Mouse (Mus musculus): Measurements from ENCODE around the gene Cfap69. TPM values are rescaled to one million over a fixed set of nuclear protein-coding genes. Genes with fewer than 3 reads are reported as not detected.

Gene Cfap69
- polyA plus RNA-seq, 1 experiment from 2014 or later, result 11.7 TPM

DNA sequence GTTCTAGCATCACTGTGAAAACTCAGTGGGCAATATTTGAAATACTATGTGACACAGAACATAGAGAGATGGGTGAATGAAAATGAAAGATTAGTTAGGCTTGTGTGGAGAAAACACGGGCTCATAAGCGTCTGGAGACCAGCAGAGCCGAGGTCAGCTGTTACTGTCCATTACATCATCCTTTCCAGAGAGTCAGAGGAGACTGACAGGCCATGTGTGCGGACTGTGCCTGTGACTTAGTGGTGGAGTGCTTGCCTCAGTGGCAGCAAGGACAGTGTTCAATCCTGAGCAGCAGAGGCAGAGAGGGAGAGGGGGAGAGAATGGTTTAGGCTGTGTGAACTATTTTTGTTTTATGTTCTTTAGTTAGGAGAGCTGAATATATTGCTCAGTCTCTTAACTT is 45.7 kb downstream of the Cfap69 start:
- H3K4me1 ChIP-seq (replicated peaks; ENCODE audit: control insufficient read depth, insufficient read depth, low read length), result no peaks in the 10 kb centered on the region
- H3K9me3 ChIP-seq (ENCODE audit: control insufficient read depth, low read length), result no peaks in the 10 kb centered on the region
- no peaks in the 10 kb centered on the region for H3K36me3 ChIP-seq (replicated peaks; ENCODE audit: control insufficient read depth, insufficient read depth)
- DNase-seq (ENCODE audit: low spot score), result no peak
- H3K4me3 ChIP-seq (replicated peaks; ENCODE audit: low read length), result no peak overlapping the region
- H3K9ac ChIP-seq, result no peak overlapping the region
- H3K27me3 ChIP-seq (ENCODE audit: control insufficient read depth, insufficient read depth, low read length), result no peaks in the 10 kb centered on the region
- H3K27ac ChIP-seq, result no peak overlapping the region
- 77% methylated on average over 4 of the region's 4 CpGs for WGBS
- ATAC-seq (ENCODE audit: low FRiP score), result no peak
- no peak overlapping the region for H3K4me2 ChIP-seq (replicated peaks)

DNA sequence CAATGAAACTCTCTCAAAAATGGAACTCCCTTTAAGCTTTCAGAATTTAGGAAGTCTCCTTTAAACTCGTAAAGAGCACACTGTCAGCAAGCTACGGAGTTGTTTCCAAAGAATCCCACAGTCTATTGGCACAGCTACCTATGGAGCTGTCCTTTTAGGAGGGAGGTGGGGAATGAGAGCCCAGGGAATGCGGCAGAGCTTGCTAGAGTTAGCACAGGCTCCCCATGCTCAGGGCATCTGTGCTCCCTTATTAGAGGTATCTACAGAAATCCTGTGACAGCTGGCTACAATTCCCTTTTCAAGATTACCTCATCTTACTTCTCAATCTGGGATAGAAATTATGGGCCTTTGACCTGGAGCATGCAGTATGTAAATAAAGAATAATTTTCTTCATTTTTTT is 53.5 kb downstream of the Cfap69 start:
- no peak overlapping the region for H3K9ac ChIP-seq
- H3K27ac ChIP-seq, result no peak overlapping the region
- H3K27me3 ChIP-seq (ENCODE audit: control insufficient read depth, insufficient read depth, low read length), result no peaks in the 10 kb centered on the region
- H3K4me1 ChIP-seq (replicated peaks; ENCODE audit: control insufficient read depth, insufficient read depth, low read length), result no peaks in the 10 kb centered on the region
- H3K9me3 ChIP-seq (ENCODE audit: control insufficient read depth, low read length), result no peaks in the 10 kb centered on the region
- H3K4me3 ChIP-seq (replicated peaks; ENCODE audit: low read length), result no peak overlapping the region
- ATAC-seq (ENCODE audit: low FRiP score) (no peak), DNase-seq (ENCODE audit: low spot score) (no peak)
- no peak overlapping the region for H3K4me2 ChIP-seq (replicated peaks)
- WGBS, result 62% methylated on average over 3 of the region's 3 CpGs
- H3K36me3 ChIP-seq (replicated peaks; ENCODE audit: control insufficient read depth, insufficient read depth), result no peaks in the 10 kb centered on the region

- Histone ChIP-seq H3K9ac (no peak overlapping the region), H3K36me3 (replicated peaks; ENCODE audit: control insufficient read depth, insufficient read depth) (no peaks in the 10 kb centered on the region), H3K4me1 (replicated peaks; ENCODE audit: control insufficient read depth, insufficient read depth, low read length) (no peaks in the 10 kb centered on the region), H3K9me3 (ENCODE audit: control insufficient read depth, low read length) (no peaks in the 10 kb centered on the region), H3K4me2 (replicated peaks) (no peak overlapping the region), H3K27me3 (ENCODE audit: control insufficient read depth, insufficient read depth, low read length) (no peaks in the 10 kb centered on the region), H3K4me3 (replicated peaks; ENCODE audit: low read length) (no peak overlapping the region), H3K27ac (no peak overlapping the region)
- DNase-seq (ENCODE audit: low spot score), result no peak
- ATAC-seq (ENCODE audit: low FRiP score), result no peak
- 90% methylated on average over 3 of the region's 3 CpGs for WGBS
Observed at GRCm38 (mm10) chr5:5587686-5588085, 76.4 kb downstream of the Cfap69 start.

DNA sequence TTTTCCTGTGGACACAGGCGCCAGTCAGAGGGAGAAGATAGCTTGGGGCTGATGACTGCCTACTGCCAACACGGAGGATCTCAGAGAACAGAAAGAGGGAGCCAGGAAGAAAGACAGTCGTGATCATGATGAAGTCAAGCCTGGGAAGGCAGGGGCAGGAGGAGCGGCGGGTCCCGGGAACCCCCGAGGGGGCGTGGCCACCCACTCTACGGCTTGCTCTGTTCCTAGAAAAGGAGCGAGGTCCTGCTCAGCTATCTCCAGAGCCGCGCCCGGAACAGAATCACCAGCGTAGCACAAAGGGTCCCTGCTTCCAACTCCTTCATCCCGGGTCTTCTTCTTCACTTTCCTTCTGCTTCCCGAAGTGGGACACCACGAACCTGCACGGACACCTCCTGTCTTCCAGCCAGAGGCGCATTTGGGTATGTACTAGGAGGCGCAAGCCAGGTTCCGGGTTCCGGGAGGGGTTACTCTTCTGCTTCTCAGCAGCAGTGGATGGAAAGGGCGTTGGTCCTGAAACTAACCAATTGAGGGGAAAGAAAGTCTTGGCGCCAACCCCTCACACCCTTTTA is 90.2 kb downstream of the Cfap69 start, which contains the start of gene Gm8773:
TSS of gene Gm8773 (plus strand) at position 51 of the 569 bp plus-strand sequence.
- 1% methylated on average over 24 of the region's 24 CpGs for WGBS
- ATAC-seq (ENCODE audit: low FRiP score), result peak; percentile 89
- Histone ChIP-seq H3K36me3 (replicated peaks; ENCODE audit: control insufficient read depth, insufficient read depth) (no peaks in the 10 kb centered on the region), H3K4me1 (replicated peaks; ENCODE audit: control insufficient read depth, insufficient read depth, low read length) (no peaks in the 10 kb centered on the region), H3K4me3 (replicated peaks; ENCODE audit: low read length) (peak within 1 kb of the TSS; percentile 50), H3K27ac (no peak within 1 kb of the TSS), H3K27me3 (ENCODE audit: control insufficient read depth, insufficient read depth, low read length) (no peaks in the 10 kb centered on the region), H3K9me3 (ENCODE audit: control insufficient read depth, low read length) (no peaks in the 10 kb centered on the region), H3K9ac (peak within 1 kb of the TSS; percentile 66), H3K4me2 (replicated peaks) (peak within 1 kb of the TSS; percentile 75)
- DNase-seq (ENCODE audit: low spot score), result peak; percentile 41

GRCm38 (mm10) chr5:5562435-5562834 is 101.6 kb downstream of the Cfap69 start:
- H3K27me3 ChIP-seq (ENCODE audit: control insufficient read depth, insufficient read depth, low read length), result no peaks in the 10 kb centered on the region
- ATAC-seq (ENCODE audit: low FRiP score), result no peak
- peaks cover 12% of the 10 kb centered on the region for H3K4me1 ChIP-seq (replicated peaks; ENCODE audit: control insufficient read depth, insufficient read depth, low read length)
- no peak overlapping the region for H3K9ac ChIP-seq
- no peak overlapping the region for H3K27ac ChIP-seq
- no peak overlapping the region for H3K4me3 ChIP-seq (replicated peaks; ENCODE audit: low read length)
- WGBS, result 84% methylated on average over 3 of the region's 3 CpGs
- no peaks in the 10 kb centered on the region for H3K36me3 ChIP-seq (replicated peaks; ENCODE audit: control insufficient read depth, insufficient read depth)
- no peak for DNase-seq (ENCODE audit: low spot score)
- no peak overlapping the region for H3K4me2 ChIP-seq (replicated peaks)
- H3K9me3 ChIP-seq (ENCODE audit: control insufficient read depth, low read length), result no peaks in the 10 kb centered on the region

DNA sequence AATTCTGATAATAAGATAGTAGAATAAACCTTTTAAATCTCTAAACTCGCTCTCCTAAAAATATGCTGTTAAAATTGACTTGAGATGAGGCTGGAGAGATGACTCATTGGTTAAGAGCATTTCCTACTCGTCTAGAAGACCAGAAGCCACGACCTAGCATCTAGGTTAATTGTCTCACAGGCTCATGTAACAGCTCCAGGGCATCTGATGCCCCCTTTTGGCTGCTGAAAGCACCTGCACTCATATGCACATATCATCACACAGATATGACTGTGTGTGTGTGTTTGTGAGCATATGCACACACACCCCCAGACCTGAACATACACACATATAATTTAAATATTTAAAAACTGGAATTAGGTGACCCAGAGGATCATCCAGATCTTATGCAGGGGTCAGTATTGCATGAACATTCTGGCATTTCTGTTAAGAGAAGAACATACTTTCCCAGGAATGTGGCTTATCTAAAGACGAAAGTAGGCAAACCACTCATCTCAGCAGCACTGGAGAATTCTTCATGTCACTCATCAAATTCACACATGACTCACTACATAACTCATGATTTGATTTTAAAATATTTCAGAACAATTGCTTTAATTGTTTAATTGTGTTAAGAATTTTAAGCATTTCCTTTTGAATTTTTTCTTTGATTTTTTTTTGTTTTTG is 102.9 kb downstream of the Cfap69 start:
- Histone ChIP-seq H3K9ac (no peak overlapping the region), H3K4me1 (replicated peaks; ENCODE audit: control insufficient read depth, insufficient read depth, low read length) (peaks cover 12% of the 10 kb centered on the region), H3K4me3 (replicated peaks; ENCODE audit: low read length) (no peak overlapping the region), H3K4me2 (replicated peaks) (no peak overlapping the region), H3K36me3 (replicated peaks; ENCODE audit: control insufficient read depth, insufficient read depth) (no peaks in the 10 kb centered on the region), H3K9me3 (ENCODE audit: control insufficient read depth, low read length) (no peaks in the 10 kb centered on the region), H3K27me3 (ENCODE audit: control insufficient read depth, insufficient read depth, low read length) (no peaks in the 10 kb centered on the region), H3K27ac (no peak overlapping the region)
- WGBS, result 76% methylated on average over 4 of the region's 4 CpGs
- no peak for DNase-seq (ENCODE audit: low spot score)
- no peak for ATAC-seq (ENCODE audit: low FRiP score)

DNA sequence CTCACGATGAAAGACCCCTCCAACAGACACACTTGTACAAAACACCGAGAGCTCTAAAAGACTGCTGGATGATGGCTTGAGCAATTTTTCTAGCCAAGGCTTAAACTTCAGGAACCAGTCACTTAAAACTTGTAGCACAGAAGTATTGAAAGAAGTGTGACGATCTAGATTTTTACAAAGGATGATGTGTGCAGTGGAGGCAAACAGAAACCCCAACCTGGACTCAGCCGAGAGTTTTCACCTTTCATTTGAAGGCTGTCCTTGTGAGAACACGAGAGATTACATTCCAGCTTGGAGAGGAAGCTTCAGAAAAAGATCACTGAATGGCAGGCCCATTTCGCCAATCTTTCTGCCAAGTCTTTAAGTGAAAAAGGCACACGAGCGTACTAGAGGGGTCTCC is 104.2 kb downstream of the Cfap69 start:
- peak; percentile 30 for DNase-seq (ENCODE audit: low spot score)
- peak overlapping the region; percentile 76 for H3K4me2 ChIP-seq (replicated peaks)
- H3K27me3 ChIP-seq (ENCODE audit: control insufficient read depth, insufficient read depth, low read length), result no peaks in the 10 kb centered on the region
- peaks cover 9% of the 10 kb centered on the region for H3K36me3 ChIP-seq (replicated peaks; ENCODE audit: control insufficient read depth, insufficient read depth)
- ATAC-seq (ENCODE audit: low FRiP score), result peak; percentile 76
- H3K9ac ChIP-seq, result peak overlapping the region; percentile 75
- peaks cover 12% of the 10 kb centered on the region for H3K4me1 ChIP-seq (replicated peaks; ENCODE audit: control insufficient read depth, insufficient read depth, low read length)
- peak overlapping the region; percentile 72 for H3K4me3 ChIP-seq (replicated peaks; ENCODE audit: low read length)
- H3K9me3 ChIP-seq (ENCODE audit: control insufficient read depth, low read length), result no peaks in the 10 kb centered on the region
- peak overlapping the region; percentile 67 for H3K27ac ChIP-seq
- 43% methylated on average over 8 of the region's 8 CpGs for WGBS

DNA sequence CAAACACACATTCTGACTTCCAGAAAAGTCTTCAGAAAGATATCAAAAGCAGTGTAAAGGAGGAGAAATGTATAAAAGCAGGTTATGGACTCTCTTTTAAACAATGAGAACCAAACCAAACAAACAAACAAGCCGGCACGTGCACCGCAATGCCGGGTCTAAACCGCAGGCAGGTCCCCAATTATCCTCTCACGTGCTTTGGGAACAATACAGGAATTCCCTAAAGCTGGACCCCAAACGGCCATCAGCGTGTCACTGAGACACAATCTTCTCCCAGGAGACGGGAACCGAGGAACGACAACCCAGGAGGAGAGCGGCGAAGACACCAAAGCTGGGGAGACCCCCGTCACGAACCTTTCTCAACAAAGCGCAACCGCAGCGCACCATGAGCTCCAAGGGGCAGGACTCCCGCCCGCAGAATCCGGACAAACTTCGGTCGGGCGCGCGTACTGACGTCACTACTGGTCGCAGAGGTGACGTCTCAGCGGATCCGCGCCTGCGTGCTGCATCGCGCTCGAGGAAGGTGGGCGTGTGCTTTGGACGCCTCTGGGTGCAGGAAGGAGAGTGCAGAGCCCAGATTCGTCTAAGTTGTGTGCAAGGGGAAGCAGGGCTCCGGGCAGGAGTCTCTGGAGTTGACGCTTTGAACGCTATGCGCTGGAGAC is 104.8 kb downstream of the Cfap69 start, which contains the start of gene Gtpbp10:
TSS of gene Gtpbp10 (minus strand) at position 460 of the 662 bp plus-strand sequence.
- Histone ChIP-seq H3K27me3 (ENCODE audit: control insufficient read depth, insufficient read depth, low read length) (no peaks in the 10 kb centered on the region), H3K27ac (peak within 1 kb of the TSS; percentile 67), H3K4me3 (replicated peaks; ENCODE audit: low read length) (peak within 1 kb of the TSS; percentile 72), H3K4me2 (replicated peaks) (peak within 1 kb of the TSS; percentile 76), H3K9ac (peak within 1 kb of the TSS; percentile 75), H3K4me1 (replicated peaks; ENCODE audit: control insufficient read depth, insufficient read depth, low read length) (peaks cover 12% of the 10 kb centered on the region), H3K9me3 (ENCODE audit: control insufficient read depth, low read length) (no peaks in the 10 kb centered on the region), H3K36me3 (replicated peaks; ENCODE audit: control insufficient read depth, insufficient read depth) (peaks cover 15% of the 10 kb centered on the region)
- DNase-seq (ENCODE audit: low spot score), result peak; percentile 97
- ATAC-seq (ENCODE audit: low FRiP score), result peak; percentile 99
- WGBS, result under 1% methylated on average over 43 of the region's 43 CpGs

GRCm38 (mm10) chr5:5551110-5551509 is 112.9 kb downstream of the Cfap69 start:
- Histone ChIP-seq H3K4me2 (replicated peaks) (no peak overlapping the region), H3K4me1 (replicated peaks; ENCODE audit: control insufficient read depth, insufficient read depth, low read length) (no peaks in the 10 kb centered on the region), H3K9me3 (ENCODE audit: control insufficient read depth, low read length) (no peaks in the 10 kb centered on the region), H3K4me3 (replicated peaks; ENCODE audit: low read length) (no peak overlapping the region), H3K27ac (no peak overlapping the region), H3K27me3 (ENCODE audit: control insufficient read depth, insufficient read depth, low read length) (no peaks in the 10 kb centered on the region), H3K9ac (no peak overlapping the region), H3K36me3 (replicated peaks; ENCODE audit: control insufficient read depth, insufficient read depth) (peaks cover 62% of the 10 kb centered on the region)
- DNase-seq (ENCODE audit: low spot score) (no peak), ATAC-seq (ENCODE audit: low FRiP score) (no peak)
- 90% methylated on average over 1 of the region's 1 CpGs for WGBS

All from hindbrain, embryonic 14.5 days (tissue).